Mouse (Mus musculus) gastrocnemius, adult 18-20 months (tissue): ENCODE data around the gene Ncln. TPM values are rescaled to one million over a fixed set of nuclear protein-coding genes. Genes with fewer than 3 reads are reported as not detected.

Experiments used
- microRNA-seq: library from miRNA; unstranded; fragments of <30 nt; microRNA quantifications from one replicate; pipeline ENCODE4 v1.2.0, GENCODE M21; 2021
- total RNA-seq, 2 experiments: library from RNA; stranded (reverse); gene quantifications; 2 replicates each; pipeline ENCODE4 v1.2.3; 2021

The Ncln gene
- total RNA-seq, 2 experiments from 2014 or later = 41.0 to 45.8 TPM

Small RNA genes lying within 50 kb of the gene (microRNA-seq; reads per million reads assigned to microRNA genes)
- gene Gm25595 = not detected

Other genes starting within 250 kb of the Ncln start
- gene Matk, start 243.5 kb downstream of the Ncln start, total RNA-seq = not detected
- 100 to 1,000 TPM; 106 to 116 TPM for gene Mrpl54, start 229.5 kb downstream of the Ncln start, total RNA-seq
- 100 to 1,000 TPM; 102 to 105 TPM for gene Apba3, start 229.4 kb downstream of the Ncln start, total RNA-seq
- not detected for gene Tjp3, start 204.8 kb downstream of the Ncln start, total RNA-seq
- 10 to 100 TPM; 19.7 to 20.4 TPM for gene Pip5k1c, start 203.4 kb downstream of the Ncln start, total RNA-seq
- gene Cactin, start 175.3 kb downstream of the Ncln start, total RNA-seq = 10 to 100 TPM; 10.1 to 10.9 TPM
- gene Tbxa2r, start 167.7 kb downstream of the Ncln start, total RNA-seq = under 1 TPM; 0.16 to 0.55 TPM
- gene Gipc3, start 153.1 kb downstream of the Ncln start, total RNA-seq = 1 to 10 TPM in 1 of 2 experiments, under 1 TPM in 1; 0.39 to 1.4 TPM
- gene Hmg20b, start 145.9 kb downstream of the Ncln start, total RNA-seq = 10 to 100 TPM; 14.7 to 19.6 TPM
- 1 to 10 TPM; 2.3 to 2.8 TPM for gene Mfsd12, start 138.9 kb downstream of the Ncln start, total RNA-seq
- under 1 TPM; 0.23 to 0.66 TPM for gene 4930404N11Rik, start 130.6 kb downstream of the Ncln start, total RNA-seq
- gene Fzr1, start 117.9 kb downstream of the Ncln start, total RNA-seq = 10 to 100 TPM; 15.3 to 15.4 TPM
- gene Dohh, start 112.0 kb downstream of the Ncln start, total RNA-seq = 10 to 100 TPM; 41.1 to 44.1 TPM
- gene Gm48551, start 111.9 kb downstream of the Ncln start, total RNA-seq = under 1 TPM; 0.57 to 0.97 TPM
- under 1 TPM in 1 of 2 experiments, not detected in 1; 0.34 TPM for gene Gm48552, start 107.4 kb downstream of the Ncln start, total RNA-seq
- gene Smim24, start 103.3 kb downstream of the Ncln start, total RNA-seq = not detected
- gene Nfic, start 40.8 kb downstream of the Ncln start, total RNA-seq = 100 to 1,000 TPM; 232 to 244 TPM
- under 1 TPM; 0.05 to 0.07 TPM for gene Celf5, start 13.7 kb downstream of the Ncln start, total RNA-seq
- under 1 TPM; 0.71 to 0.78 TPM for gene S1pr4, start 3.7 kb upstream of the Ncln start, total RNA-seq
- under 1 TPM; 0.53 to 0.57 TPM for gene Gna15, start 27.8 kb upstream of the Ncln start, total RNA-seq
- 10 to 100 TPM; 26.2 to 31.8 TPM for gene Gna11, start 48.8 kb upstream of the Ncln start, total RNA-seq
- gene Aes, start 63.1 kb upstream of the Ncln start, total RNA-seq = 100 to 1,000 TPM; 947 to 962 TPM
- 1 to 10 TPM; 4.9 to 7.4 TPM for gene Tle2, start 78.2 kb upstream of the Ncln start, total RNA-seq
- 1 to 10 TPM; 4.5 to 6.1 TPM for gene Tle6, start 104.7 kb upstream of the Ncln start, total RNA-seq
- gene BC025920, start 109.9 kb upstream of the Ncln start, total RNA-seq = 1 to 10 TPM; 3.1 to 3.3 TPM
- gene Sirt6, start 131.4 kb upstream of the Ncln start, total RNA-seq = 1 to 10 TPM; 4.4 to 4.7 TPM
- gene Ankrd24, start 132.1 kb upstream of the Ncln start, total RNA-seq = 10 to 100 TPM; 10.2 to 10.6 TPM
- gene Gm10778, start 152.7 kb upstream of the Ncln start, total RNA-seq = 1 to 10 TPM; 1.4 to 1.6 TPM
- 1 to 10 TPM; 5.2 to 6.2 TPM for gene Zfp433, start 208.4 kb upstream of the Ncln start, total RNA-seq